Mouse (Mus musculus) liver, adult 10 weeks (tissue): ENCODE measurements around the gene Armc12. TPM values are rescaled to one million over a fixed set of nuclear protein-coding genes. Genes with fewer than 3 reads are reported as not detected.

Experiments used
- polyA plus RNA-seq: library from polyadenylated mRNA; stranded (reverse); fragments of 350-450 nt; fragmentation: Illumina TruSeq; extraction: RNeasy Lipid Tissue Mini Kit (QIAGEN cat#74804); gene quantifications from one replicate; pipeline ENCODE4 v1.2.3, GENCODE M21; 2014; ENCODE audit warnings: low read depth, low replicate concordance

Gene Armc12
- polyA plus RNA-seq, result not detected

DNA sequence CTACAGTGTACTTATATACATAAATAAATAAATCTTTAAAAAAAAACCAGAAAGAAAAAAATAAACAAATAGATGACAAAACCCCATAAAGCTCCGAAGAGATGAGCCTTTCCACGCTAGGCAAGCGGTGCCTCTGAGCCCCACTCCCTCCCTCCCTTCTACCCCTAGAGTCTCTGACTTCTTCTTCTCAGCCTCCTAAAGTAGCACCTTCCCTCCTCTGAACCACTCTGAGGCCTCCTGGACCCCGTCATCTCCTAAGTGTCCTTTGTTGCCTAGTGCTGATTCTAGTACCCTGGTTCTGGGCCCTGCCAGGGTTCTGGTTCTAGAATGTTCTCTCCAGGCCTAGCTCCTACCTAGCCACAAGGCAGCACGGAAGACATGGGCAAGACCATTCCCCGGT lies at the start of gene Armc12:
Armc12 (plus strand) TSS at position 301 of the 400 bp plus-strand sequence.

DNA sequence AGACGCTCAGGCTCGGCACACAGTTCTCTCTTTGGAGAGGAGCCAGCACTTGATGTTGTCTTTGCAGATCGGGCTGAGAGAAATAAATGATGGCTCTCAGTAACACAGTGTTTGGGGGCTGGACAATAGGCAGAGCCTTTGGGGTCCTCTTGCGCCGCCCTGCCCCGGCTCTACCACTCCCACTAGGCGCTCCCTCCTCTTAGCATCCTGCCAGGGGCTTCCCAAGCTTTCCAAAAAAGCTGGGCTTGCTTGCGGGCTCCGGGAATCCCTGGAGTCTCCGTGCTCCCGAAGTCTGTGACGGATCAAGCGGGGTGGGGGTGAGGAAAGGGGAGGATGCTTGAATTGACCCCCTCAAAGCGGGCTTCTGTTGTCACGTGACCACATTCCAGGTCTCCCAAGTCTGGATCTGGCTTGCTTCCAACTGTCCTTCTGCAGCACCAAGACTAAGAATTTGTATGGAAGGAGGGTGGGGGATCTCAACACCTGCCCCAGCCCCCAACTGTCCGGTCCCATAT lies 13.1 kb upstream of the Armc12 start, which contains the start of gene Fkbp5:
Fkbp5 (minus strand) TSS at position 87 of the 515 bp plus-strand sequence.

DNA sequence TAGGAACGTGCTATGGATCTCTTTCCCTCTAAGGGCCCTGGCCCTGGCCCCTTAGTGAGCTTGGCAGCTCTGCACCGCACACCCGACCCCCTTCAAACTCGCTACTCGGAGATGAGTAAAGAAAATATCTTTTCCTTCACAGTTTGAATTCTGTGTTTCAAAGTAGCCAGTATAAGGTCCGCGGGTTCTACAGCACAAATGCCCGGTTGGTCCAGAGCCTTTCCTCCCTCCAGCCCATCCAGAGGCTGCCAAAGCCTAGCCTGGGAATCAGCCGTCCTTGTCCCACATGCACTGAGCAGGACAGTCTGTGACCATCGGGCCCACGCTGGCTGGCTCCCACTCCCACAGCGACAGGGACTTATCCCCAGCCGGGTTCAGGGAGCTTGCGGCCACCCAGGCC lies 18.5 kb downstream of the Armc12 start, which contains the start of gene Clpsl2:
Clpsl2 (plus strand) TSS at position 301 of the 400 bp plus-strand sequence.

DNA sequence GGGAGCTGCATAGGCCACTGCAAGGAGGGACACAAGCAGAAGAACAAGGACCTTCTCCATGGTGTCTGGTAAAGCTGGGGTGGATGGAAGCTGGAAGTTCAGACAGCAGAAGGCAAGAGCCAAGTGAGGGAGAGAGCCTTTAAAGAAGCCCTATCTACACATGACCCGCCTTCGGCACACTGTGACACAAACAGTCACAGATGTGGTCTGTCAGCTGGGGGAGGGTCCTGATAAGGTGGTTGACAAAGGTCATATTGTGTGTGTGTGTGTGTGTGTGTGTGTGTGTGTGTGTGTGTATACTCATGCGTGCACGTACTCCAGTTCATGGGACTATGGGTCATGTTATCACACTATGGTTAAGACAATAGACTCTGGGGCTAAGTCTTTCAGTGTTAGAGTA lies 30.0 kb downstream of the Armc12 start, which contains the start of gene Clps:
Clps (minus strand) TSS at position 169 of the 400 bp plus-strand sequence.

DNA sequence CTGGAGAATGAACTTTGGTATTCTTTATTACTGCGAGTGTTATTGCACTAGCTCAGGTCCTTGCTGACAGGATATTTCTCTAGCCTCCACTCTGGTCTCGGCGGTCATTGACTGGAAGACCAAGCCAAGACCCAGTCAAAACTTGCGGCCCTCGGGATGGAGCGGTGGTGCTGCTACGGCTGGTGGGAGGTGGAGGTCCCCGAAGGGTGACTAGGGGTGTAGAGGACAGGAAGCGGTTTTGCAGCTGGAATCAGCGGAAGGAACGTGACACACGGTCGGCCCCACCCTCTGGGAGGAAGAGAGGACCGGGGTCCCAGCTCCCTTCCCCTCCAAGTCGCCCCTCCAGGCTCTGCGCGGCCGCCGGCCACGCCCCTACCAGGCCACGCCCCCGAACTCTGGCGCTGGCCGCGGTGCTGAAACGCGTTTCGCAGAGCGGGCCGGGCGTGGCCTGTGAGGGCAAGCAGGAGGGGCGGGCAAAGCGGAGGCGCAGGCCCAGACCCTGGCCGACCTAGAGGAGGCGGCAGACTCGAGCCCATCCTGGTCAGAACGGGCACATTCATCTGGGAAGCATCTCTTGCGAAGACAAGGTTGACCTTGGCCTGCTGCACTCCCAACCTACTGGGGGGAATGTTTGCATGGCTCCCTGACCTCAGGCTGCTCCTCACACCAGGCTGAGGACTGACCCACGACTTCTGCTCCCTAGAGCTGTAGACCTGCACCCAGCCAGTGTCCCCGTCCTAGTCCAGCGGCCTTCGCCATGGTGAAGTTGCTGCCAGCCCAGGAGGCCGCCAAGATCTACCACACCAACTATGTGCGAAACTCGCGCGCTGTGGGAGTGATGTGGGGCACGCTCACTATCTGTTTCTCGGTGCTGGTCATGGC lies 44.9 kb downstream of the Armc12 start, which contains the start of gene Lhfpl5:
Lhfpl5 (plus strand) TSS at position 398 of the 882 bp plus-strand sequence.

Other genes starting within 250 kb of the Armc12 start
- not detected for gene Fance, start 217.3 kb upstream of the Armc12 start, polyA plus RNA-seq
- gene Rpl10a, start 202.3 kb upstream of the Armc12 start, polyA plus RNA-seq, result 109 TPM
- 0.50 TPM for gene Tead3, start 180.0 kb upstream of the Armc12 start, polyA plus RNA-seq
- not detected for gene Tulp1, start 165.6 kb upstream of the Armc12 start, polyA plus RNA-seq
- gene Fkbp5, start 13.3 kb upstream of the Armc12 start, polyA plus RNA-seq, result 14.0 TPM
- gene Clpsl2, start 18.6 kb downstream of the Armc12 start, polyA plus RNA-seq, result not detected
- gene Clps, start 30.0 kb downstream of the Armc12 start, polyA plus RNA-seq, result not detected
- not detected for gene Lhfpl5, start 44.8 kb downstream of the Armc12 start, polyA plus RNA-seq
- gene Srpk1, start 91.9 kb downstream of the Armc12 start, polyA plus RNA-seq, result 28.0 TPM
- not detected for gene Slc26a8, start 159.4 kb downstream of the Armc12 start, polyA plus RNA-seq
- 44.8 TPM for gene Mapk14, start 160.5 kb downstream of the Armc12 start, polyA plus RNA-seq
- not detected for gene AC170998.1, start 195.3 kb downstream of the Armc12 start, polyA plus RNA-seq
- gene Mapk13, start 238.5 kb downstream of the Armc12 start, polyA plus RNA-seq, result not detected